Mouse (Mus musculus) inflammation-experienced regulatory T-cells, adult 16 weeks (primary cell): ENCODE measurements around the gene Gm20219. TPM values are rescaled to one million over a fixed set of nuclear protein-coding genes. Genes with fewer than 3 reads are reported as not detected.

Experiments used
- polyA plus RNA-seq: library from polyadenylated mRNA; unstranded; fragments of 100-300 nt; shearing (Covaris generic); gene quantifications from one replicate; pipeline ENCODE4 v1.2.1, GENCODE M21; 2017

The Gm20219 gene
- polyA plus RNA-seq, result 1.00 TPM

DNA sequence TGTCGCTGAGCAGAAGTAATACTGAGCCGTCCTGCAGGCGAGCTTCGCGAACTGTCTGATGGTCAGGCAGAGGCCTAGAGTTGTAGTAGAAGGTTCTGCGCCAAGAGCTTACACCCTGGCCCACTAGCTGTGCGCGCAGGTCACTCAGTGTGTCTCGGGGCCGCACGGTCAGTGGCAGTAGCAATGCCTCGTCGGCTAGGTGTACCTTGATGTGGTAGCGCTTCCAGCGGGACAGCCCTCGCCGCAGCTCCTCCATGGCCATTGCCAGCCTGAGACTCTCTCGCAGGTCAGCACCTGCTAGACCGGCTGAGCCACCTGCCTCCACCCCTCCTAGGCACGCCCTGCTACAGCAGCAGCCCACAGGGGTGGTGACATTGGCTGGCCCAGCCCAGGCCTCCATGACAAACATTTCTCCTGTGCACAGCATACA, at the start of gene Gm20219:
Gene Gm20219 (minus strand): TSS at position 266 of the 430 bp plus-strand sequence.

DNA sequence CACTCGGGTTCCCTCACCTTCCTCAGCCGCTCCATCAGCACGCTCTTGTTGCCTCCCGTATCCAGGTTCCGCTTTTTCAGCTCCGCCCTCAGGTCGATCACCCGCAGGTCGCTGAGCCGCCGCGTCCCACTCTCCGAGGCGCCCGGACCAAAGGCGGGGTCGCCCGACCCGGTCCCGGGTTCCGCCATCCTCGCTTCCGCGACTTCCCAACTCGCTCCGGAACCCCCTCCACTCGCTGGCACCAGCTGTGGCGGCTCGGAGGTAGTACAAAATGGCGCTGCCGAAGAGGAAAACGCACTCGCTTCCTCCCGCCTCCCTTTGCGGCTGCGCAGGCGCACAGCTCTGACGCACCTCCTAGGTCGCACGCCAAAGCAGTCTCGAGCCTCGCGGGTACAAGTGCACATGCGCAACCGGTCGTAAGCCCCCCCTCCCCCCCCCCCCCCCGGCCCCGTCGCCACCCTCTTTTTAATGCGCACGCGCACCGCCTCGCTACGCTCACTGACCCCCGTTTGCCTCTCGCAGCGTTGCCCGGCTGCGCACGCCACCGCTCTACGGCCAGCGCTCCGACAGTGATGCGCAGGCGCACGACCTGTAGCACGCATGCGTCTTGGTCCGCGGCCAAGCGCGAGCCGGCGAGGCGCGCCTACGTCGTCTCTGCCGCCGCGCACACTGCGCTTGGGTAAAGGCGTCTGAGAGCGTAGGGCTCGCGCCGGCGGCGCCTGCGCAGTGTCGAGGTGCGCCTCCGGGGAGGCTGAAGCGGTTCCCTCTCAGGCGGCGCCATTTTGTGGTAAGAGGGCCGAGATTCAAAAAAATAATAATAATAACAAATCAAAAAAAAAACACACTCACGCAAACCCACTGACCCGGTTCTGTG, 30.3 kb upstream of the Gm20219 start, which contains the start of the genes Safb2 and Safb:
Gene Safb2 (minus strand): TSS at position 329 of the 874 bp plus-strand sequence.
Gene Safb (plus strand): TSS at position 569 of the 874 bp plus-strand sequence.

DNA sequence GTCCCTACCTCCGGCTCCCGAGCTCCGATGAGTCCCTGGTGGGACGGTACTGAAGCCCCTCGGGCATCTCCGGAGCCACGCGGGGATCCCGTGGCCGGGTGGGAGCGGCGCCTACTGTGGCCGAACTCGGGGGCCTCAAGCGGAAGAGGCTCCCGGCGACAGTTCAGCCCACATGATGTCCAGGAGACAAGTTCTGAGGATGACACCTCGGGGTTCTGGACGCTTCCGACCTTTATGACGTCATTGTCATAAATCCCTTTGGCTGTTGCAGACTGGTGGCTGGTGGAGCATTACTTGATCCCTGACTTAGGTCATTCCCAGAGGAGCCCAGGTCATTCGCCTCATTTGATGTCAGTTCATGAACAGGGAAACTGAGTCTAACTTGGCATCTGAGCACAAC, 41.9 kb downstream of the Gm20219 start, which contains the start of gene Znrf4:
Gene Znrf4 (minus strand): TSS at position 122 of the 400 bp plus-strand sequence.

Other genes with a start within 250 kb of the Gm20219 start
- 17.8 TPM for gene Kdm4b, start 228.3 kb downstream of the Gm20219 start, polyA plus RNA-seq
- 11.2 TPM for gene Ptprs, start 77.9 kb downstream of the Gm20219 start, polyA plus RNA-seq
- gene Znrf4, start 42.0 kb downstream of the Gm20219 start, polyA plus RNA-seq, result not detected
- 197 TPM for gene Safb2, start 30.2 kb upstream of the Gm20219 start, polyA plus RNA-seq
- gene Safb, start 30.4 kb upstream of the Gm20219 start, polyA plus RNA-seq, result 192 TPM
- gene 2410015M20Rik, start 55.4 kb upstream of the Gm20219 start, polyA plus RNA-seq, result 221 TPM
- gene Rpl36, start 59.0 kb upstream of the Gm20219 start, polyA plus RNA-seq, result 1,818 TPM
- 12.7 TPM for gene Lonp1, start 72.5 kb upstream of the Gm20219 start, polyA plus RNA-seq
- gene Catsperd, start 73.8 kb upstream of the Gm20219 start, polyA plus RNA-seq, result 2.7 TPM
- 115 TPM for gene Ranbp3, start 118.9 kb upstream of the Gm20219 start, polyA plus RNA-seq
- 257 TPM for gene Ndufa11, start 163.4 kb upstream of the Gm20219 start, polyA plus RNA-seq
- 8.2 TPM for gene Vmac, start 163.6 kb upstream of the Gm20219 start, polyA plus RNA-seq
- not detected for gene Nrtn, start 203.1 kb upstream of the Gm20219 start, polyA plus RNA-seq
- 64.7 TPM for gene Dus3l, start 210.4 kb upstream of the Gm20219 start, polyA plus RNA-seq
- gene Prr22, start 215.9 kb upstream of the Gm20219 start, polyA plus RNA-seq, result 2.4 TPM